Mouse (Mus musculus): ENCODE results near the gene Gtf2h5. TPM values are rescaled to one million over a fixed set of nuclear protein-coding genes. Genes with fewer than 3 reads are reported as not detected.

Gene Gtf2h5
- total RNA-seq (2014; rRNA removed), result 81.9 and 93.2 TPM in 2 replicates
- 240 and 271 TPM in 2 replicates for polyA plus RNA-seq (2015; fragmentation: Nextera tagmentation; extraction: Ambion mirVana)

DNA sequence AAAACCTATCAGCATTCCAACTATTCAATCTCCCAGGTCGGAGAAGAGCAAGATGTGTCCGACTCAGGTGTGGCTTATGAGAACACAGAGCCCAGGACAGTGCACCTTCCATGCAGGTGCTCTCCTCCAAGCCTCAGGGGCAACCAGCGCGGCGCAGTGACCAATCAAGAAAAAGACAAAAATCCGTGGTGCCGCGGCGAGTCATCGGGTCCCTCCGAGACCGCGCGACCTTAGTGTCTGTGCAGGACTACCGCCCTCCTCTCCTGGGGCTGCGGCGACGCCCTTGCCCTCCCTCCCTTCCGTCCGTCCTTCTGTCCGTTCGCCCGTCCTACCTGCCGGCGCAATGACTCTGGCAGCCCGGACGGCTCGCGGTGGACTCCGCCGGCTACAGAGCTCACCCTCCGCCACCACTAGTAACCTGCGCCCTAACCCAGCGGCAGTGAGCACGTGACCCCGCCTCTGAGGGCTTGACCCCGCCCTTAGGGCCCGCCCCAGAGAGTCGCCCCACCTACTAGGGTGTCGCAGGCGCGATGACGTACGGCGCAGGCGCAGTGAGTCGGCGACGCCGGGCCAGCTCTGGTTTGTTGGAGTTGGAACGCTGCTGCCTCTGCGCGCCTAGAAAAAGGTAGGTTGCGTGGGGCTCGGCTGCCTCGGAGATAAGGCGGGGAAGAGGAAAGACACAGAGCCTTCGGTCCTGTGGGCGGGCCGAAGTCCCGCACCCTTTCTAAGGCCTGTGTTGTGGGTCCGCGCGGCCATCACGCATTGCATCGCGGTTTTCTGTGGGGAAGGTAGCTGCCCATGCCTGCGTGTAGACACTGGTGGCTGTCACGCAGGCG is at the start of gene Gtf2h5, which contains the start of gene Serac1:
TSS of gene Gtf2h5 (plus strand) at position 500 of the 836 bp plus-strand sequence.
TSS of gene Serac1 (minus strand) at position 455 of the 836 bp plus-strand sequence.
- H3K4me1 ChIP-seq (ENCODE audit: insufficient read depth), result peaks cover 6% of the 10 kb centered on the region; the same call in 1 of the 2 replicates
- H3K27ac ChIP-seq (ENCODE audit: low read depth, low read length), result peak within 1 kb of the TSS; percentile 91
- peak within 1 kb of the TSS; percentile 74 for H3K4me3 ChIP-seq (ENCODE audit: low read depth, low read length)
- H3K36me3 ChIP-seq (ENCODE audit: insufficient read depth), result peaks cover 10% of the 10 kb centered on the region
- no peak for TF ChIP-seq CTCF (IDR thresholded peaks at IDR 0.05; ENCODE audit: low read depth)
- no peaks in the 10 kb centered on the region for H3K27me3 ChIP-seq (ENCODE audit: insufficient read depth, low read length)
- peak within 1 kb of the TSS; percentile 64 for H3K4me2 ChIP-seq (ENCODE audit: low read depth)
- 2% methylated on average over 70 of the region's 70 CpGs for WGBS
- peak; percentile 98 for DNase-seq
- peak; percentile 97 for ATAC-seq
- H3K9me3 ChIP-seq (ENCODE audit: low read length), result no peaks in the 10 kb centered on the region
- peak within 1 kb of the TSS; percentile 77 for H3K9ac ChIP-seq

DNA sequence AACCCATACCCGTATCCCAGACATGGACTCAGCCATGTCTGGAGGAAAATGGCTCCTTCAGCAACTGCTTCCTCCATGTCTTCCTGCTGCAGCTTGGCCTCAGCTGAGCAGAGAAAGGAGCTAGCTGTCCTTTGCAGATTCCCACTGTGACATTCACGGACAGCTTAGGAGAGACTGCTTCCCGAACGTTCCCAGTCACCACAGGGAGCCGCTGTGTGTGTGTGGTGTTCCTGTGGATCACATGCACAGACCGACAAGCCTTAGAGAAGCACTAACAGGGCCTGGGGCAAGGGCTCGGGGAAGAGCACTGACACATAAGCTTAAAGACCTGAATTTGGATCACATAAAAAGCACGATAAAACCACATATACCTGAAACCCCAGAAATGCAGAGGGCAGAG is 43.9 kb upstream of the Gtf2h5 start:
- no peak for ATAC-seq
- TF ChIP-seq CTCF (IDR thresholded peaks at IDR 0.05; ENCODE audit: low read depth), result no peak
- Histone ChIP-seq H3K4me1 (ENCODE audit: insufficient read depth) (no peaks in the 10 kb centered on the region), H3K27ac (ENCODE audit: low read depth, low read length) (no peak overlapping the region), H3K4me3 (ENCODE audit: low read depth, low read length) (no peak overlapping the region), H3K9ac (no peak overlapping the region), H3K27me3 (ENCODE audit: insufficient read depth, low read length) (no peaks in the 10 kb centered on the region), H3K36me3 (ENCODE audit: insufficient read depth) (no peaks in the 10 kb centered on the region), H3K9me3 (ENCODE audit: low read length) (no peaks in the 10 kb centered on the region), H3K4me2 (ENCODE audit: low read depth) (no peak overlapping the region)
- WGBS, result 35% methylated on average over 8 of the region's 8 CpGs
- no peak for DNase-seq

DNA sequence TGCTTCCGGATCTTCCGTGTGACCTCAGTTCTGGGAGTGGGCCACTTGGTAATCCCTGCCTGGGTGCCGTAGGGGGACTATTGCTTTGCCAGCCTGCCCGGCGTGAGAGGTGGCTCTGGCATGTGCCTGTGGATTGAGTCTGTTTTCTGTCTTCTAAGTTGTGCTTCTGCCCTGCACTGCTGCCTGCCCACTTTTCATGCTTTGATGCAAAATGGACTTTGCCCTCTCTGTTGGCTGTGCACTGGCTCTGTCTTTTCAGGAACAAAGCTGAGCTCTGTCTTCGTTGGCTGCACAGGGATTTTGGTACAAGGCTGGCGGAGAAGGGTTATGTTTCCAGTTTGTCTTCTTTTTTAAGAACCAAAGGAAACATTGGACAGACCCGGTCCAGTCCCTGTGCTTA is 43.1 kb upstream of the Gtf2h5 start:
- H3K4me2 ChIP-seq (ENCODE audit: low read depth), result no peak overlapping the region
- no peak overlapping the region for H3K4me3 ChIP-seq (ENCODE audit: low read depth, low read length)
- no peak for DNase-seq
- no peak overlapping the region for H3K27ac ChIP-seq (ENCODE audit: low read depth, low read length)
- no peaks in the 10 kb centered on the region for H3K27me3 ChIP-seq (ENCODE audit: insufficient read depth, low read length)
- TF ChIP-seq CTCF (IDR thresholded peaks at IDR 0.05; ENCODE audit: low read depth), result no peak
- WGBS, result 80% methylated on average over 8 of the region's 8 CpGs
- H3K9ac ChIP-seq, result no peak overlapping the region
- H3K9me3 ChIP-seq (ENCODE audit: low read length), result no peaks in the 10 kb centered on the region
- no peaks in the 10 kb centered on the region for H3K4me1 ChIP-seq (ENCODE audit: insufficient read depth)
- no peaks in the 10 kb centered on the region for H3K36me3 ChIP-seq (ENCODE audit: insufficient read depth)
- no peak for ATAC-seq

DNA sequence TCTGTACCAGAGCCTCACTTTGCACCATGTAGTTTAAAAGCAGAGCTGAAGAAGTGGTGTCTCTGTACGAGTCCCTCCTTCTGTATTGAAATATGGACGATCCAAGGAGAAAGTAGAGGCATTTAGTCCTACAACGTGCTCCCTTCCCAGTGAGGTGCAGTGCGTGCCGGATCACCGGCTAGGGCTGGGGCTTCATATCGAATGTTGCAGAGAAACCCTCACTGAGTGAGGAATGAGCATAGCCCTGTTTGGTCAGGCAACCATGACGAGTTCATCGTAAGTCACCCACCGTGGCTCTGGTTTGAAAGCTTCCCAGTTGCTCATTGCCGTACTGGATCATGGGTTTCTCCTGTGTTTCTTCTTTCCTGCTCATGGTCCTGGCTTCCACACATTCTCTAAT is 42.7 kb upstream of the Gtf2h5 start:
- Histone ChIP-seq H3K4me2 (ENCODE audit: low read depth) (no peak overlapping the region), H3K9ac (no peak overlapping the region), H3K4me3 (ENCODE audit: low read depth, low read length) (no peak overlapping the region), H3K9me3 (ENCODE audit: low read length) (no peaks in the 10 kb centered on the region), H3K27me3 (ENCODE audit: insufficient read depth, low read length) (no peaks in the 10 kb centered on the region), H3K27ac (ENCODE audit: low read depth, low read length) (no peak overlapping the region), H3K4me1 (ENCODE audit: insufficient read depth) (no peaks in the 10 kb centered on the region), H3K36me3 (ENCODE audit: insufficient read depth) (peaks cover 3% of the 10 kb centered on the region)
- no peak for TF ChIP-seq CTCF (IDR thresholded peaks at IDR 0.05; ENCODE audit: low read depth)
- no peak for DNase-seq
- 90% methylated on average over 11 of the region's 11 CpGs for whole genome bisulfite sequencing
- ATAC-seq, result no peak

DNA sequence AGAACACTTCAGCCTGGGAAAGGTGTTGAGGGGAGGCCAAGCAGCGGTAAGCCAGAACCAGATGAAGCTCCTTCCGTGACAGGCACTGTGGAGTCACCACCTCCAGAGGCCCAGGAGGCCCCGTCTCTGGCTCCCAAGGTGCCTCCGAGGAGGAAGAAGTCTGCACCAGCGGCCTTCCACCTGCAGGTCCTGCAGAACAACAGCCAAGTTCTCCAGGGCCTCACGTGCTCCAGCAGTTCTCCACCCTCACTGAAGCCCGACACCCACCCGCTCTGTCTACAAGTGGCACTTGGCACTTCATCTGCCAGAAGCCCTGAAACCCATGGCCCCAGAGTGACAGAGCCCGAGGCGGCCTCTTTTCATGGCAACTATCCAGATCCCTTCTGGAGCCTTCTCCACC is 42.1 kb upstream of the Gtf2h5 start:
- Histone ChIP-seq H3K27ac (ENCODE audit: low read depth, low read length) (no peak overlapping the region), H3K4me1 (ENCODE audit: insufficient read depth) (no peaks in the 10 kb centered on the region), H3K27me3 (ENCODE audit: insufficient read depth, low read length) (no peaks in the 10 kb centered on the region), H3K9me3 (ENCODE audit: low read length) (no peaks in the 10 kb centered on the region), H3K36me3 (ENCODE audit: insufficient read depth) (peaks cover 9% of the 10 kb centered on the region), H3K4me3 (ENCODE audit: low read depth, low read length) (no peak overlapping the region), H3K9ac (no peak overlapping the region), H3K4me2 (ENCODE audit: low read depth) (no peak overlapping the region)
- WGBS, result 84% methylated on average over 10 of the region's 10 CpGs
- DNase-seq (no peak), ATAC-seq (no peak)
- TF ChIP-seq CTCF (IDR thresholded peaks at IDR 0.05; ENCODE audit: low read depth), result no peak

DNA sequence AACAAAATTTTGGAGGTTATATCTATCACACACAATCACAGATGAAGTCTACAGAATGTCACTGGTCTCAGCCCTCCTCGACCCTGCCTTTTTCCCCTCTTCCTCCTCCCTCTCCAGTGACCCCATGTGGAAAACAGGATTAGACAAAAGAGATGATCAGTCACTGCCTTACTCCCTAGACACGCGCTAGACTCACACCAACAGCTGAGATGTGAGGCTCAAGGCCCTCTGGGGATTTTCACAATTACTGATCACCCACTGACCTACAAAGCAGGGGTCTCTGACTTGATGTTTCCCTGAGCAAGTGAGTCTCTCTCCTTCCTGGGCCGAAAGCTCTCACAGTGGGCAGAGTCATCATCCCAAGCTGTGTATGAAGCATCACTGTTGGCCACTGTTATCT is 26.8 kb upstream of the Gtf2h5 start:
- ATAC-seq, result no peak
- Histone ChIP-seq H3K9me3 (ENCODE audit: low read length) (no peaks in the 10 kb centered on the region), H3K4me1 (ENCODE audit: insufficient read depth) (no peaks in the 10 kb centered on the region)

DNA sequence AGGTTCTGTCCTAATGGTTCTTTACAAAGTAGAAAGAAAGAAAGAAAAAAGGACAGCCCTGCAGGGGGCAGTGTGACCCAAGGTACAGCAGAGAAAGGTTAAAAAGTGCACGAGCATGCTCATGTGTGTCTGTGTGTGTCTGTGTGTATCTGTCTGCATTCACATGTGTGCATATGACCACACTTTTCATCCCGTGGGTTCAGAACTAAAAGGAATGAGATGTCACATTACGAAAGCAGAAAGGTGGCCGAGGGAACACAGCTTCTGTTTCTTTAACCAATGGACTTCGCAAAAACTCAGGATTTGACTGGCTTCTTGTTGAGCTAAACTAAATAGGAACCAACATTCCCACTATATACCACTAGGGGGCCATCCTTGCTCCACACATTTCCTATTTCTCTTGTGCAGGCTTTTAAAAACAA is 24.6 kb upstream of the Gtf2h5 start:
- peak; percentile 77 for DNase-seq
- Histone ChIP-seq H3K9ac (no peak overlapping the region), H3K4me2 (ENCODE audit: low read depth) (no peak overlapping the region), H3K9me3 (ENCODE audit: low read length) (no peaks in the 10 kb centered on the region), H3K4me3 (ENCODE audit: low read depth, low read length) (no peak overlapping the region), H3K36me3 (ENCODE audit: insufficient read depth) (peaks cover 12% of the 10 kb centered on the region), H3K27ac (ENCODE audit: low read depth, low read length) (no peak overlapping the region), H3K27me3 (ENCODE audit: insufficient read depth, low read length) (no peaks in the 10 kb centered on the region), H3K4me1 (ENCODE audit: insufficient read depth) (no peaks in the 10 kb centered on the region)
- no peak; the same call in 1 of the 2 replicates for ATAC-seq
- TF ChIP-seq CTCF (IDR thresholded peaks at IDR 0.05; ENCODE audit: low read depth), result peak; percentile 69
- WGBS, result 17% methylated on average over 5 of the region's 5 CpGs

More for the DNA sequence above, 26.8 kb upstream of the Gtf2h5 start:
- no peak overlapping the region for H3K4me2 ChIP-seq (ENCODE audit: low read depth)
- no peak for DNase-seq
- no peak overlapping the region for H3K4me3 ChIP-seq (ENCODE audit: low read depth, low read length)
- no peak overlapping the region for H3K27ac ChIP-seq (ENCODE audit: low read depth, low read length)
- H3K36me3 ChIP-seq (ENCODE audit: insufficient read depth), result peaks cover 11% of the 10 kb centered on the region; the same call in 1 of the 2 replicates
- WGBS, result 57% methylated on average over 4 of the region's 4 CpGs
- H3K9ac ChIP-seq, result no peak overlapping the region
- H3K27me3 ChIP-seq (ENCODE audit: insufficient read depth, low read length), result no peaks in the 10 kb centered on the region
- TF ChIP-seq CTCF (IDR thresholded peaks at IDR 0.05; ENCODE audit: low read depth), result no peak

Measured in forebrain, postnatal 0 days (tissue).